Mouse (Mus musculus) activated CD4-positive, CD25-positive, alpha-beta regulatory T cell, adult 4 months (primary cell): ENCODE data around the gene Ces5a. TPM values are rescaled to one million over a fixed set of nuclear protein-coding genes. Genes with fewer than 3 reads are reported as not detected.
"Not testable (repeated sequence)": the region's sequence is repeated elsewhere in the genome, so short reads cannot be mapped to it uniquely, and the experiment has no call there.

ENCODE experiments used
- ATAC-seq: one replicate; pipeline ENCODE4 v1.8.0; 2017
- polyA plus RNA-seq, 2 experiments: library from polyadenylated mRNA; unstranded; fragments of 100-300 nt; shearing (Covaris generic); gene quantifications; one replicate each; pipeline ENCODE4 v1.2.1; 2017

Ces5a gene
- polyA plus RNA-seq = not detected

DNA sequence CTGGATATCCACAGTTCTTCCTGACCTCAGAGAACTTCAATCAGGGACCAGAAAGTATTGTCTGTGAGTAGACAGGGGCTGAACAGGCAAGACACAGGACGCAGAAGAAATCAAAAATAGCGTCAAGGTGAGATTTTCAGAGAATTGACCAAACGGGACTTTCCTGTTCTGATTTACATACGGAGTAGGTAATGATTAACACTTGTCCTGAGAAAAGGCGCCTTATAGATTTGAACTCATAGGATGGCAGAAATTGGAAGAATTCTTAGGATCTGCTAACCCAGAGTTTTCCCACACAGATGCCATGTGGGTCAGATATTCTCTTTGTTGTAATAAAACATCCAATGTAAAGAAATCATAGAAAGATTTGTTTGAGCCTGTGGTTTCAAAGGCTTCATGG is at the start of gene Ces5a:
Gene Ces5a (minus strand): TSS at position 101 of the 400 bp plus-strand sequence.
- no peak for ATAC-seq

GRCm38 (mm10) chr8:93572841-93573240 is 37.2 kb upstream of the Ces5a start:
- ATAC-seq = no peak

DNA sequence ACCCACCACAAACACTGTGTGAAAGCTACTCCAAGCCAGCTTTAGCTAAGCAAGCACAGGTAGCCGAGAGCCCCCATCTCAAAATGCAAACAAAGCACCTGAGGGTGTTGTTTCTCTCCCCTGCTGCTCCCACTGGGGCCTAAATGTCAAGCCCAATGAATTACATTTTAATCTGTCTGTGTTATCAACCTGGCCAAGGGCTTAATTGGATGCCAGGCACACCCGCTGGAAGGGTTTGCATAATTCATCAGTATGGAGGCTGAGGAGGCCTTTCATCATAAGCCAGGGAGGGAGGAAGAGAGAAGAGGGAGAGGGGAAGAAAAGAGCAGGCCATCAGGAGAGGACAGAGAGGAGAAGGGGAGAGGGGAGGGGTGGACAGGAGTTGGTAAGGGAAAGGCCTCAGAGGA is 36.5 kb upstream of the Ces5a start:
- no peak for ATAC-seq

DNA sequence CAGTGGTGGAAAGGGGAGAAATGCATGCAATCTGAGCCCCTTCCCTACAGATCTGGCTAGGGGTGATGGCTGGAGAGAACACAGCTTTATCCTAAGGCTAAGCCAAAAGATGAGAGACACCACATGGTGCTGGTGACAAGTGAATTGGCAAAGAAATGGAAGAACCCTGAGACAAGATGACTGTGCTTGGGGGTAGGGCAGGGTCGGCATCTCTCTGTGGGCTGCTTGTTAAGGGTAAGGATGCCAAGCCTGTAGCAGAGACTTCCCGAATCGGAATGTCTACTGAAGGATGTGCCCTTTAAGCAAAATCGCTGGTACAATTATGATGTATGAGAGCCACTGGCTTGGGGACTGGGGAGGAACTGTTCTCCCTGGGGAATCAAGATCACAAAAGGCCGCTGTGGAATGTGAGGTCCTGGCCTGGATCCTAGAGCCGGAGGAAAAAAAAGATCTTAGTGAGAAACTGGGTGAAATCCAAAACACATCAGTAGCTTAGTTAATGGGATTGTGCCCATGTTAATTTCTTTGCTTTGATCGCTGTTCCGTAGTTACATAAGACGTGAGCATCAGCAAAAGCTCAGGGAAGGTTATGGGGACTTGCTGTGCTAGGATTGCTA is 35.8 kb upstream of the Ces5a start:
- no peak for ATAC-seq

DNA sequence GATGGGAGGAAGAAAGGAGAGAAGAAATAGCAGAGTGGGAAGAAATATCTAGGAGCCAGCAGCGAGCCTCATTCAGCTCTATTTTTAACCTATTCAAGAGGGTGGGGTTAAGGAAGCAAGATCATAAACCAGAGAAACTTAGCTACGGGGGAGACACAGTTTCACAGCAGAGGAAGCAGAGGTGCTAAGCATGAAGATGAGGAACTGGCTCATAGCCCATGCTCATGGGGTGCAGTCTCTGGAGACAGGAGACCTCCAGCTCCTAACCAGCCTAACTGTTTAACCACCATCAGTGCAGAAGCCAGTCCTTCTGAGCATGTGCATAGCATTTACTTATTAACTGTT is 34.5 kb upstream of the Ces5a start:
- no peak for ATAC-seq

DNA sequence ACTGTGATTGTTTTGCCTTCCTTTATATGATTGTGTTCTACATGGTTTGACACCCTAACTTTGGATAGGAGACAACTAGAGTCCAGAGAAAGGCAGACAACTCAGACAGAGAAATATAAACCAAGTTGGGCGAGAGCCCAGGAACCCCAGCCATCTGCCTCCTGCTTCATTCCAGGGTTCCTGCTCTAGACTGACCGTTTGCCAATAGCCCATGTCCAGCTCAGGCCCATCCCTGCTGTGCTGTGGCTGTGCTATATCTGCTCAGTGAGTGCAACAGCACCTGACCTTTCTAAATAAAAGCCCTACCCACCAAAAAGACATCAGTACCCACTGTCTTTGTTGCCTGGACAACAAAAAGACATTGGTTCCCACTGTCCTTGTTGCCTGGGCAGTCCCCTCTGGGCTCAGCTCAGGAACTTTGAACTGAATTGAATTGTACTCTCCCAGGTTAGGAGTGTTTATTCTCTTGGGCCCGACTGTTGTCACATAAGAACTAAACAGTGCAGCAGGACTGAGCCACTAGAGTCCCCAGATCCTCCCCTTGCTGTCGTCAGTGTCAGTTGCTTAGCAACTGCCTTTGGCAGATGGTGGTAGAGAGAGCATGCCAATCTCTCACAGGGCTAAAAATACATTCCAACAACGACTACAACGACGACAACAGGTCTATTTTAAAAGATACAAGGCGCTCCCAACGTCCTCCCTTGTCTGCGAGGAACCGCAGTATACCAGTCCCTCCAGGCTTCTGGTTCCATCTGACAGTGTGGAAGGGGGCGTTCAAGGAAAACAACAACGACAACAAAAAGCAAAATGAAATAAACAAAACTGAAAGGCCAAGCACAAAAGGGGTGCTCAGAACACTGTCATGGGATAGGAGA is 33.9 kb upstream of the Ces5a start:
- ATAC-seq = no peak

- no peak for ATAC-seq
Observed at GRCm38 (mm10) chr8:93568666-93569065, 33.0 kb upstream of the Ces5a start.

DNA sequence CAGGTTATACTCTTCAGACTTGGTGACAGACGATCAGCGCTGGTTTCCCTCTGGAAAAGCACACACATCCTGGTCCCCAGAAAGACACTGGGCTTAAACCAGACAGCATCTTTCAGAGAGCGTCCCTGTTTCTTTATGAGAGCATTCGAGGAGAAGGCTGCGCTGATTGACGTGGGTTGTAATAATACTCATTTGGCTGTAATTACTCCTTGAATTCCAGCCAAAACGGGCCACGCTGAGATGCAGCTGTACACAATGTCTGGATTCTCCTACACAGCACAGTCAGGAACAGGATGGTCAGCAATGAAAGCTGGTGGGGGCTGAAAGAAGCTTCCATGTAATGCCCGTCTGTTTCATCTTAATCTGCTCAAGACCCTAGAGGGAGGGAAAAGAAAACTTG is 31.5 kb upstream of the Ces5a start:
- ATAC-seq = no peak

- ATAC-seq = no peak
Observed at GRCm38 (mm10) chr8:93564634-93565033, 29.0 kb upstream of the Ces5a start.

GRCm38 (mm10) chr8:93563551-93563950 is 27.9 kb upstream of the Ces5a start:
- no peak for ATAC-seq

GRCm38 (mm10) chr8:93562557-93563210 is 27.1 kb upstream of the Ces5a start:
- no peak for ATAC-seq

- ATAC-seq = no peak
Observed at GRCm38 (mm10) chr8:93561271-93561670, 25.6 kb upstream of the Ces5a start.

GRCm38 (mm10) chr8:93559696-93560095 is 24.1 kb upstream of the Ces5a start:
- ATAC-seq = no peak

DNA sequence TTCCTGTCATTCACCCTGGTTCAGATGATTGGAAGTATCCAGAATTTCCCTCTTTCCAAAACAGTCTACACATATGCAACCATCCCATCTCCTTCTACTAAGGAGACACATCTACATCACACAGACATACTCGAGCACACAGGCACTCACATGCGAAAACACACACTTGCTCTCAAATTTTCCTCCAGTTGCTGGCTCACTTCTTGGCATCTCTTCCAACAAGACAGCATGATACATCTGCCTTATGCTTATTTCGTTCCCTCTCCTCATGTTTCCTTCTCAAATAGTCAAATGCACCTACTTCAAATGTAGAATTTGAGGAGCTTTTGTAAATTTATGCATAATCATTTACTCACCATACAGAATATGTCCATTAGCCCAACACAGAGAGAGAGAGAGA is 33.0 kb downstream of the Ces5a start:
- no peak for ATAC-seq

- ATAC-seq = no peak
Observed at GRCm38 (mm10) chr8:93499437-93499836, 36.2 kb downstream of the Ces5a start.

DNA sequence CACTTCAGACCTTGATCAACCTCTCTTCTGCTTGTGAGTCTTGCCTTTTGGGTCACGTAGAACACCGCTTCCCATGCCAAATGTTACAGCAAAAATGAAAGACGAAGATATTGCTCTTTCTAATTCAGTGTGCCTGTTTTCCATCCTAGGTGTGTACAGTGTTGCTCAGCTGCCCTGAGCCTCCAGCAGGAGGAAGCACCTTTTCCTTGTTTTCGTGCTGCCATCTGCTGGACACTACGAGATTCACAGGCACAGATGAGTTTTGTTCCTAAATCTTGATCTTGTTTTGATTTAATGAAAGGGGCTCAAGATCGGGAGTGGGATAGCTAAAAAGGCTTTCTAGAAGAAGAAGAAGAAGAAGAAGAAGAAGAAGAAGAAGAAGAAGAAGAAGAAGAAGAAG is 40.3 kb downstream of the Ces5a start:
- ATAC-seq = no peak

GRCm38 (mm10) chr8:93488743-93489142 is 46.9 kb downstream of the Ces5a start:
- no peak for ATAC-seq

DNA sequence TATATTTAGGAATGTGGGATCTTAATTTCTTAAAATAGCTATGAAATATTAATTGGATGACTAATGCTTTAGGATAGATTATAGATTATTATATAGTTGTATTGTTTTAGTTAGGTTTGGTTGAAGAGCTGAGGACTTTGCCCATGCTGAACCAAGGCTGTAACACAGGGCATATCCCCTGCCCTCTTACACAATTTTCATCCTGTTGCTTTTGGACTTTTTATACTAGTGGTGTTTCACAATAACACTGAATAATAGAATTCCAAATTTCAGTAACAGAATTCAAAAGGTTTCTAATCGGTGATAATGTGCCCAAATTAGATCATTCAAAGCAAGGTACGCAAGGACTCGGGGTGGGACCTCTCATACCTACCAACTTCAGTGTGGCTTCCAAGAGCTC is 57.4 kb downstream of the Ces5a start:
- no peak for ATAC-seq

DNA sequence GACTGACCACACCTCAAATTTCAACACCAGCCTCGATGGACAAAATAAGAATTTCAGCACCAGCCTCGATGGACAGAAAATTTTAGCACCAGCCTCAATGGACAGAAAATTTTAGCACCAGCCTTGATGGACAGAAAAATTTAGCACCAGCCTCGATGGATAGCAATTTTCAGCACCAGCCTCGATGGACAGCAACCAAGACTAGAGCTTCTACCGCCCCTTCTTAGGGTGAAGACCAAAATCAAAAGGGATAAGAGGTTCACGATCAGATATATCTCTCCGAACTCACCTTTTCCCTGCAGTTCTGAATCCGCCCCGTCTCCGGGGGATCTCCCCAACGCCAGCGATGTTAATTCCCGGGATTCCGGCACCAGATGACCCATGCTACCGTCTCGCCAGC is 65.9 kb downstream of the Ces5a start:
- not testable (repeated sequence) for ATAC-seq

GRCm38 (mm10) chr8:93454258-93454877 is 81.3 kb downstream of the Ces5a start:
- no peak for ATAC-seq
